Mouse (Mus musculus) heart, adult 9 months (tissue): ENCODE data around the gene Stoml2.
A peak's percentile ranks its signal among the peaks of the same experiment; 100 is the strongest.

ENCODE experiments used
- DNase-seq, 2 experiments: peaks; one replicate each; pipeline ENCODE4 v3.0.0; 2022; ENCODE audit warnings: low spot score in 2 of 2

The Stoml2 gene

DNA sequence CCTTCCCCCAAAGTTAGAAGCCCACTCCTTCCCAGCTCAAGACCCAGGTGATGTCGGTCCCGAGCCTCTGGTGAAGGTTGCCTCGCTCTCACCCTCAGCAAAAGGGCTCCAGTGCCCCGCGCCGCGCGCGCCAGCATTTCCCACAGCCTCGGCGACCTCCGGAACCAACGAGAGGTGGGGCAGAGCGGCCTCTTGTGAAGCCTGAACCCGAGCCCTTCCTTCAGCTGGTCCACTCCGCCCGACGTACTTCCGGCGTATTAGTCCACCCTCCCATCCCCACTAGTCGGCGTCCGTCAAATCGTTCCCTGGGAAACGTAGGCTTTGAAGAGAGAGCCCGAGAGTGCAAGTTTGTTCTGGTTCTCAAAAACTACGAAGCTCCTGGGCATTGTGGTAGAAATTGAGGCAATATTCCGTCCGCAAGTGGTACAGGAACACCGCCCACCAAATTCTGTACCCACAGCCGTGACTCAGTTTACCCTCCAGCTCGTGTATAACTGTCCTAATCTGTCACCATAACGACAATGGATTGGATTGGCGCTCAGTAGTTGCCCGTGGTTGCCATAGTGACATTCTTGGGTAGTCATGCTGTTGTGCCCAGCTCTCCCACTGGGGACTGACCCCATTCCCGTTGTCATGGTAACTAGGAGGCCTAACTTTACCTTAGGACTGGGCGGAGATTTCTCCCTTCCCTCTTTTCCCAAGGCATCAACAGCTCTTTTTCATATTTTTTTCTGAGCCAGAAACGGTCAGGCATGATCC, at the start of gene Stoml2:
Stoml2 (minus strand) TSS at position 474 of the 759 bp plus-strand sequence.
- DNase-seq = peak; percentile 92 to 93

DNA sequence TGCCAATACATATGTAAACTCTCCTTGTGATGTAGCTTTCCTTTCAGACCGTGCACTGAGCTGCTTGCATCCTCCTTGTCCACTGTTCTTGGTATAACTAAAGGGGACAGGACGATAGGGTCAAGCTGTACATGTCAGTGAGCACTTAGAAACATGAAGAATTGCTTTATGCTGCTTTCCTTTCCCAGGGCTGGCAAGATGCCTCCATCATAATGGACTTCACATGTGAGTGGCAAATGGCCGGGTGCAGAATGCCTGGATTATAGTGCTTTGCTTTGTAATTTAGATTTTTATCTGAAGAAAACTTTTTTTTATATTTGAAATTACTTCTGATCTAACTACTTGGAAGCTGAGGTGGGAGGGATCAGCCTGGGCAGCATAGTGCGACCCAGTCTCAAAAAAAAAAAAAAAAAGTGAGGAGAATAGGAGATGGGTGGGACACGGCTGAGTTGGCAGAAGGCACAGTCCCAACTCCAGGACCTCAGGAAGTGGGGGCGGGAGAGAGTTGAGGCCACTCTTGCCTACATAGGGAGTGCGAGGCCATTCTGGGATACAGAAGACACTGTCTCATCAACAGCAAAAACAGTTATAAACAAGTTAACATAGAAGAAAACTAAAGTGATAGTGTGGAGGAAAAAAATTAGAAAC, 46.7 kb upstream of the Stoml2 start:
- DNase-seq = no peak

- no peak for DNase-seq
Measured at GRCm38 (mm10) chr4:43074923-43075322, 43.4 kb upstream of the Stoml2 start.

DNA sequence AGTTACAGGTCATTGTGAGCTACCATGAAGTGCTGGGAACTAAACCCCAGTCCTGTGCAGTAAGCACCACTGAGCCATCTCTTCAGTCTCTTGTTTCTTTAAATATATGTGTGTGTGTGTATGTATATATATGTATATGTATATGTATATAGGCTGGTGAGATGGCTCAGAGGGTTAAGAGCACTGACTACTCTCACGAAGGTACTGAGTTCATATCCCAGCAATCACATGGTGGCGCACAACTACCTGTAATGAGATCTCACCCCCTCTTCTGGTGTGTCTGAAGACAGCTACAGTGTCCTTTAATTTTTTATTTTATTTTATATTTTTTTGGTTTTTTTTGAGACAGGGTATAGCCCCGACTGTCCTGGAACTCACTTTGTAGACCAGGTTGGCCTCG, 34.0 kb upstream of the Stoml2 start:
- DNase-seq = no peak

- DNase-seq = peak in 1 of 2 experiments; percentile 46
Measured at GRCm38 (mm10) chr4:43060286-43060685, 28.8 kb upstream of the Stoml2 start.

DNA sequence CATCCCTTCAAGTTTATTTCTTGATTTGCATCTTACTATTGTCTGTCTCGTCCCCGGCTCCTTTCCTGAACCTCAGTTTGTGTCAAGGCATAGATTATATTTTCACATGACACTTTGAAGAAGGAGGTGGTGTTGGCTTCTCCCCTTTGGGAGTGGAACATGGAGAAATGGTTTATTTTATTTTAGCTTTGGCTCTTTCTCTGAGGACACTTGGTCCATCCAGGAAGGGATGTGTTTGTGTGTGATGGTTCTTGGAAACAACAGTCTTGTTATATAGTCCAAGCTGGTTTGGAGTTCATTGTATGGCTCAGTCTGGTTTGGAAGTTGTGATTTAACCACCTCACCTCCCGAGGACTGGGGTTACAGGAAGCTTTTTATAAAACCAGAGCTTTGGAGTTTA, 28.2 kb upstream of the Stoml2 start:
- DNase-seq = no peak

- DNase-seq = peak; percentile 87 to 90
Measured at GRCm38 (mm10) chr4:43058753-43059654, 27.5 kb upstream of the Stoml2 start, which contains the start of gene Unc13b. Gene Unc13b (plus strand): TSS chr4:43058953.

GRCm38 (mm10) chr4:43058392-43058752, 26.9 kb upstream of the Stoml2 start:
- DNase-seq = no peak

GRCm38 (mm10) chr4:43057654-43058053, 26.1 kb upstream of the Stoml2 start:
- DNase-seq = no peak

DNA sequence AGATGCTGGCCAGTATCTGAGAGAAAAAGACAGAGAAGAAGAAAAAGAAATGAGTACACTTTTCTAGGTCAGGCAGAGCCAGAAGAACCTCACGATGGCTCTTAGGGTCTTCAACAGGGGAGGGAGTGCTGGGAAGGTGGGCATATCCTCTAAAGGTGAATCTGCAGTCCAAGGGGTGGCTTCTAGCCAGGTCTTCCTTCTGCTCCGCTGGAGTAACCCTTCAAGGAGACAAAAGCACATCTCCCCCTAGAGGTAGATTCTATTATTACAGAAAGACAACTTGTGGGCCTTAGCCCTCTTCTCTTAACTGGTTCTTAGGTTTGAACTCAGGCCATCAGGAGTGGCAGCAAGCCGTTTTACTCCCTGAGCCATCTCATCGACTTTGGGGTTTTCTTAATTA, 21.1 kb upstream of the Stoml2 start:
- DNase-seq = peak in 1 of 2 experiments; percentile 39

DNA sequence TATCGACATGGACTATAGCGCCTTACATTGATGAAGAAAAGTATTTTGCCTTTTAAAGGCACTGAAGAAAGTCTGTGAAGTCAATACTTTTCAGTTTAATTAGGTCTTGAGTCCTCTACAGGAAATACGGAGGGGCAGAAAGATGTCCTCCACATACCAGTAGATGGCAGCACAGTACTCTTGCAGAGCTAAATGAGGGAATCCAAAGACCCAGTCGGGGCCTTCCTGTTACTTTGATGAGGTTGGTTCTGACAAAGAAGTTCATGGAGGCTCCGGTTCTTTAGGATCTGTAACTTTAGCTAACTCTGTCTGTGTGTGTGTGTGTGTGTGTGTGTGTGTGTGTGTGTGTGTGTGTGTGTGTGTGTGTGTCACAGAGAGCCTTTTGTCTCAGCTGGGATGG, 15.7 kb upstream of the Stoml2 start:
- DNase-seq = peak; percentile 76 to 86

- no peak for DNase-seq
Measured at GRCm38 (mm10) chr4:43046607-43047006, 15.1 kb upstream of the Stoml2 start.

DNA sequence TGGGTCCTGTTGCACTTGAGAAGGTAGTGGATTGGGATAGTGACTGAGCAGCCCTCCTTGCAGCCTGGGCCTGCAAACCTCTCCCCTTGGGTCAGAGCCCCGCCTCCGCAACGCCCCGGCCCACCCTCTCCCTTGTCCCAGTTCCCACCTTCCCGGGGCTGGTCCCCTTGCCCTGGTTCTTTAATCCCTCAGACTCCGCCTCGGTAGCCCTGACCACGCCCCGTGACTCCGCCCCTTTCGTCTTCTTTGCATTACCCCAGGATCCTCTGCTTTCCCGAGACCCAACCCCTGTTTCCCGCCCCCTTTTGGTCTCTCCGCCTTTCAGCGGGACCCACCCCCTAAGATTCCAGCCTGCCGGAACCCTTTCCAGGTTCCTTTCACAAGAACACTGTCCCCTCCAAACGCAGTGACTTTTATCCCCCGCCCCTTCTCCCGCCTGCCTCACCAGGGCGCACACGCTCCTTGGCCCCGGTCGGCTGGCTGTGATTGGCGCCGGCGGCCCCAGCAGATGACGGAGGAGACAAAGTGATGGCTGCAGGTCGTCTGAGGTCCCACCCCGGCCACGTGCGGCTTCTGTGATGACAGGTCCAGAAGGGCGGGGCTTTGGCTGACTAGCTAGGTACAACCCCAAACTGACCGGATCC, 14.3 kb upstream of the Stoml2 start, which contains the start of gene Fam214b:
Fam214b (minus strand) TSS at position 562 of the 644 bp plus-strand sequence.
- DNase-seq = peak; percentile 97 to 99

DNA sequence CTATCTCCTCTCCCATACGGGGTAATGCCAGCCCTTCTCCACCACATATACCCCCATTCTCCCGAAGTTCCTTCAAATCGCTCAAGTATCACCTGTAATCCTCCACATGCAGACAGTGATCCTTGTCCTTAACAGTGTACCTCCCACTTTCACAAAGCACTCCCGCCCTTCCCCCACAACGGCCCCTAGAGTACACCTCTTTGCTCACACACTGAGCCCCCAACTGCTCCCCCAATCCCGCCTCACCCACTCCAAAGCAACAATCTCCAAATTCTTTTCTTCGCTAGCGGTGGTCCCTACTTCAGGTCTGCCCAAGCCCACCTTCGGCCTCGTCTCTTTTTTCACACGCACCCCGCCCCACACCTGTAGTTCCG, 13.8 kb upstream of the Stoml2 start:
- no peak for DNase-seq

GRCm38 (mm10) chr4:43044673-43045072, 13.2 kb upstream of the Stoml2 start:
- DNase-seq = peak; percentile 56 to 77

DNA sequence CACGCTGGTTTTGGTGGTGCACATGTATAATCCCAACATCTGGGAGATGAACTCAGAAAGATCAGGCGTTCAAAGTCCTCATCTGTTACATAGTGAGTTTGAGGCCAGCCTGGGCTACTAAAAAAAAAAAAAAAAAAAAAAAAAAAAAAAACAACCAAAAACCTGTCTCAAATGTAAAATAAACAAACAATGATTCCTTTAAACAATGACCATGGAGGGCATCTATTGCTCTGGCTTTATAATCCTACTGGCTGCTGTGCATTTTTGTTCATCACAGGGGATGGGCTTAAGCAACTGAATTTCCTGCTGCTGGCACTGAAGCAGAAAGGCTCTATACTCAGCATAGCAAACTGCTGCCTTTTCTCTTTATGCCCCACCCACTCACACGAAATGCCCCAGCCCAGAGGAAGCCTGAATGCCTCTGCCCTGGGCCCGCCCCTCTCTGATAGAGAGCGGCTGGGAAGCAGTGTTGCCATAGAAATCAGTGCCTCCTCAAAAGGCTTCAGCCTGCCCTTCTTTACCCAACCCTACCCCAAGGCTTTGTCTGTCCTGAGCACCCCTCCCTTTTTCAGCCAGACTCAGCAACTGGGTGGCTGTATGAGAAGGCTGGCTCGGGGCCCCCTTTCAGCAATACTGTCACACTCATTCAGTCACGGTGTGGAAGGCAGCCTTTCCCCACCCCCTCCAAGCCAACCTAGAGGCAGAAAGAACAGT, 12.3 kb upstream of the Stoml2 start:
- DNase-seq = peak; percentile 68 to 76

DNA sequence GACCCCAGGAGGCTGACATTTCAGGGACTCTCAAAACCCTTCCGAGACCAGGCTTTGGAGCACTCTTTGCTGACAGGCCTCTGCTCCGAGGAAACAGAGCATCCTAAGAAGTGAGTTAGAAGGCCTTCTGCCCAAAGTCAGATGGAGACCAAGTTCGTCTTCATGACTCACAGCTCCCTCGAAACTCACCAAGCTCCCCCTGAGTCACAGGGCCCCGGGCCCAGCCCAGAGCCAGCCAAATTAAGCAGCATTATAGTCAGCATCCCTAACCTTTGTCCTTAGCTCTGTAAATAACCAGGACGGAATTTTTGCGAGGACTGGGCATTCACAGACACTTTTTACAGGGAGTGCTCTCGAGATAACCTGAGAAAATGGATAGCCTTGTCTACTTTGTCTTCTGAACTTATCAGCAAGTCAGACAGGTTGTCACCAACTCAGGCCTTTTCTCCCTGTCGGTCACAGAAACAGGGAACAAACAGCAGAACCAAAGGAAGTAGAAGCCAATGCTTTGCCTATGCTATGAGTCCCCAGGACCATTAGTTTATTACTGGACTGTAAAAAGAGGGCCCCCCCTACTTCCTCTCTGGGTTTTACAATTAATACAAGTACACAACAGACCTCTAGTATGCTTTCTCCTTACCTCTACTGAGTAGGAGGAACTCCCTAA, 9.5 kb upstream of the Stoml2 start:
- no peak for DNase-seq

DNA sequence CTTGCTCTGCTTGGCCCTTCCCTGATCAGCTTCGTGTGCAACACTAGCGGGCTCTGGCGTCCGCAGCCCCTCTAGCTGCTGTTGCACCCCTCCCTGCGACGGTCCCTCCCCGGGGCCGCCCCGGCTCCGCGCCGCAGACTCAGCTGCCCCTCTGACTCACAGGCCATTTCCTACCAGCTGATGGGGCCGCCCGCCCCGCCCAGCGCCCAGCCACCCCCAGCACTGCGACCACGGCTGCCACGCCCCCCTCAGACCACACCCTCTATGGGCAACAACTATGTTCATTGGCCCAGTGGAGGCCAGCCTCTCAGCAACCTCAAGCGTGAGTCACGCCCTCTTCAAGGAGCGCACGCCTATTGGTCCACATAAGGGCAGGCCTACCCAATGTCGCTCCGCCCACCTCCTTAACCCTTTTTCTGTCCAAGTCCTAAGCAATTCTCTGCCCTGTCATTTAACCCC, 8.6 kb upstream of the Stoml2 start:
- DNase-seq = peak; percentile 96 to 97

GRCm38 (mm10) chr4:43039609-43040008, 8.1 kb upstream of the Stoml2 start:
- no peak for DNase-seq
